Mouse (Mus musculus) embryonic facial prominence, embryonic 15.5 days (tissue): ENCODE data around the gene AK157302. TPM values are rescaled to one million over a fixed set of nuclear protein-coding genes. Genes with fewer than 3 reads are reported as not detected.
"Not testable (repeated sequence)": the region's sequence is repeated elsewhere in the genome, so short reads cannot be mapped to it uniquely, and the experiment has no call there.

ENCODE experiments used
- ATAC-seq: fragments of 200-750 bp; cut with Nextera tagmentation; 2 replicates; pipeline ENCODE4 v1.8.0; 2017; ENCODE audit warnings: low read depth, moderate TSS enrichment; ENCODE audit not compliant: insufficient number of reproducible peaks, low FRiP score, low TSS enrichment
- H3K27ac ChIP-seq: fragments of 300-500 bp; sonication (generic); replicated peaks from 2 replicates; pipeline ENCODE4 v1.5.1; 2015; ENCODE audit warnings: mild to moderate bottlenecking, inconsistent platforms
- H3K27me3 ChIP-seq: fragments of 300-500 bp; sonication (generic); 2 replicates; pipeline ENCODE4 v1.6.1; 2015; ENCODE audit warnings: inconsistent platforms
- H3K36me3 ChIP-seq: fragments of 300-500 bp; sonication (generic); 2 replicates; pipeline ENCODE4 v1.6.1; 2015; ENCODE audit warnings: mild to moderate bottlenecking, inconsistent platforms
- H3K4me1 ChIP-seq: fragments of 300-500 bp; sonication (generic); 2 replicates; pipeline ENCODE4 v1.6.1; 2015; ENCODE audit warnings: inconsistent platforms
- H3K4me2 ChIP-seq: fragments of 300-500 bp; sonication (generic); replicated peaks from 2 replicates; pipeline ENCODE4 v1.6.1; 2015; ENCODE audit warnings: mild to moderate bottlenecking, inconsistent platforms
- H3K4me3 ChIP-seq: fragments of 300-500 bp; sonication (generic); replicated peaks from 2 replicates; pipeline ENCODE4 v1.5.1; 2015; ENCODE audit warnings: mild to moderate bottlenecking, inconsistent platforms
- H3K9ac ChIP-seq: fragments of 300-500 bp; sonication (generic); 2 replicates; pipeline ENCODE4 v1.6.1; 2015; ENCODE audit warnings: inconsistent platforms
- H3K9me3 ChIP-seq: fragments of 300-500 bp; sonication (generic); replicated peaks from 2 replicates; pipeline ENCODE4 v1.6.1; 2016; ENCODE audit warnings: inconsistent platforms
- WGBS: fragments of 180-500 bp; shearing (Covaris S2); methylation state at CpG from one replicate; pipeline ENCODE4 v1.1.7; 2015; 5-methylcytosine and 5-hydroxymethylcytosine counted together
- polyA plus RNA-seq: library from polyadenylated mRNA; unstranded; fragments of >200 nt; fragmentation: Nextera tagmentation; extraction: Ambion mirVana; gene quantifications from 2 replicates; pipeline ENCODE4 v1.2.1, GENCODE M21; 2015

The AK157302 gene
- polyA plus RNA-seq = 0.37 and 1.6 TPM in 2 replicates

- no peaks in the 10 kb centered on the region for H3K4me1 ChIP-seq
- H3K27me3 ChIP-seq = no peaks in the 10 kb centered on the region
- H3K36me3 ChIP-seq = no peaks in the 10 kb centered on the region
- no peak within 1 kb of the TSS for H3K4me2 ChIP-seq
- 90% methylated on average over 21 of the region's 21 CpGs for WGBS
- H3K27ac ChIP-seq = no peak within 1 kb of the TSS
- no peak within 1 kb of the TSS for H3K4me3 ChIP-seq
- no peaks in the 10 kb centered on the region for H3K9me3 ChIP-seq
- ATAC-seq = no peak
- no peak within 1 kb of the TSS for H3K9ac ChIP-seq
Observed at GRCm38 (mm10) chr13:21495080-21495479, at the start of gene AK157302. TSS of gene AK157302 (plus strand) at chr13:21495223.

- H3K4me3 ChIP-seq = no peak overlapping the region
- H3K9ac ChIP-seq = no peak overlapping the region
- peaks cover 56% of the 10 kb centered on the region for H3K36me3 ChIP-seq
- no peak for ATAC-seq
- no peak overlapping the region for H3K27ac ChIP-seq
- no peaks in the 10 kb centered on the region for H3K9me3 ChIP-seq
- WGBS = 87% methylated on average over 9 of the region's 9 CpGs
- no peak overlapping the region for H3K4me2 ChIP-seq
- 0 out of 2 replicates have a peak, but pooled peaks cover under 1% of the 10 kb centered on the region for H3K4me1 ChIP-seq
- H3K27me3 ChIP-seq = no peaks in the 10 kb centered on the region
Observed at GRCm38 (mm10) chr13:21446796-21447195, 48.2 kb upstream of the AK157302 start.

- H3K36me3 ChIP-seq = peaks cover 55% of the 10 kb centered on the region
- no peak overlapping the region for H3K27ac ChIP-seq
- H3K4me3 ChIP-seq = no peak overlapping the region
- H3K4me2 ChIP-seq = no peak overlapping the region
- no peak for ATAC-seq
- WGBS = 74% methylated on average over 16 of the region's 16 CpGs
- H3K4me1 ChIP-seq = peaks cover 12% of the 10 kb centered on the region; the same call in 1 of the 2 replicates
- no peaks in the 10 kb centered on the region for H3K27me3 ChIP-seq
- no peaks in the 10 kb centered on the region for H3K9me3 ChIP-seq
- H3K9ac ChIP-seq = no peak overlapping the region
Observed at GRCm38 (mm10) chr13:21447856-21448614, 47.0 kb upstream of the AK157302 start.

GRCm38 (mm10) chr13:21453042-21453441 is 42.0 kb upstream of the AK157302 start:
- H3K4me1 ChIP-seq = peaks cover 12% of the 10 kb centered on the region; the same call in 1 of the 2 replicates
- H3K36me3 ChIP-seq = peaks cover 14% of the 10 kb centered on the region
- peak overlapping the region; percentile 55 for H3K9ac ChIP-seq
- WGBS = 2% methylated on average over 13 of the region's 13 CpGs
- peak overlapping the region; percentile 68 for H3K4me3 ChIP-seq
- peak overlapping the region; percentile 58 for H3K4me2 ChIP-seq
- no peak for ATAC-seq
- H3K9me3 ChIP-seq = no peaks in the 10 kb centered on the region
- H3K27ac ChIP-seq = peak overlapping the region; percentile 83
- H3K27me3 ChIP-seq = 0 out of 2 replicates have a peak, but pooled peaks cover 3% of the 10 kb centered on the region

DNA sequence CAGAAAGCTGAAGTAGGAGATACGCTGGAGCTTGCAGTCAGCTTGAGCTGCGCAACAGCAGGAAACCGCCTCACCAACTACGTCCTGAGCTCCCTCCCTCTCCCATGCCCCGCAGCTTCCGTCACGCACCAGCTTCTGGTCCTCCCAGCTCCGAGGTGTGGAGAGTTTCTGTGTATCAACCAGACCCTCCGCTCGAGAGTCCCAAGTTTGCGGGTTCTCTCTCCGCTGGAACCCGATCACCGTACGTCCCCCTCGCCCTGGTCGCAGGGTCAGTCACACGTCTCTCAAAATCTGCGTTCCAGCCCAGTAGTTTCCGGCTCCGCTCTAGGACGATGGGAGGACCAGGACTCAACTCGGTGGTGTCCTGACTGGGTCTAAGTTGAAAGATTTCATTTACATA is 41.6 kb upstream of the AK157302 start, which contains the start of gene Zscan26:
Gene Zscan26 (minus strand): TSS at position 282 of the 400 bp plus-strand sequence.
- Histone ChIP-seq H3K27ac (peak within 1 kb of the TSS; percentile 83), H3K4me2 (peak within 1 kb of the TSS; percentile 58), H3K9me3 (no peaks in the 10 kb centered on the region), H3K4me3 (peak within 1 kb of the TSS; percentile 68), H3K27me3 (0 out of 2 replicates have a peak, but pooled peaks cover 3% of the 10 kb centered on the region), H3K4me1 (peaks cover 12% of the 10 kb centered on the region; the same call in 1 of the 2 replicates), H3K9ac (peak within 1 kb of the TSS; percentile 55), H3K36me3 (peaks cover 10% of the 10 kb centered on the region; the same call in 1 of the 2 replicates)
- ATAC-seq = peak; percentile 88
- under 1% methylated on average over 23 of the region's 23 CpGs for WGBS

GRCm38 (mm10) chr13:21454133-21454532 is 40.9 kb upstream of the AK157302 start:
- H3K27me3 ChIP-seq = 0 out of 2 replicates have a peak, but pooled peaks cover 3% of the 10 kb centered on the region
- peaks cover 8% of the 10 kb centered on the region; the same call in 1 of the 2 replicates for H3K36me3 ChIP-seq
- no peak overlapping the region for H3K9ac ChIP-seq
- H3K9me3 ChIP-seq = no peaks in the 10 kb centered on the region
- no peak for ATAC-seq
- peak overlapping the region; percentile 58; the same call in 1 of the 2 replicates for H3K4me2 ChIP-seq
- H3K27ac ChIP-seq = no peak overlapping the region
- H3K4me1 ChIP-seq = peaks cover 12% of the 10 kb centered on the region; the same call in 1 of the 2 replicates
- no peak overlapping the region for H3K4me3 ChIP-seq
- WGBS = 91% methylated on average over 3 of the region's 3 CpGs

GRCm38 (mm10) chr13:21456347-21456746 is 38.7 kb upstream of the AK157302 start:
- no peak overlapping the region for H3K4me2 ChIP-seq
- H3K27ac ChIP-seq = no peak overlapping the region
- H3K27me3 ChIP-seq = 0 out of 2 replicates have a peak, but pooled peaks cover 3% of the 10 kb centered on the region
- peaks cover 12% of the 10 kb centered on the region; the same call in 1 of the 2 replicates for H3K4me1 ChIP-seq
- WGBS = 5% methylated on average over 4 of the region's 4 CpGs
- H3K9me3 ChIP-seq = no peaks in the 10 kb centered on the region
- no peak overlapping the region for H3K9ac ChIP-seq
- H3K36me3 ChIP-seq = 0 out of 2 replicates have a peak, but pooled peaks cover 2% of the 10 kb centered on the region
- ATAC-seq = no peak
- H3K4me3 ChIP-seq = no peak overlapping the region

DNA sequence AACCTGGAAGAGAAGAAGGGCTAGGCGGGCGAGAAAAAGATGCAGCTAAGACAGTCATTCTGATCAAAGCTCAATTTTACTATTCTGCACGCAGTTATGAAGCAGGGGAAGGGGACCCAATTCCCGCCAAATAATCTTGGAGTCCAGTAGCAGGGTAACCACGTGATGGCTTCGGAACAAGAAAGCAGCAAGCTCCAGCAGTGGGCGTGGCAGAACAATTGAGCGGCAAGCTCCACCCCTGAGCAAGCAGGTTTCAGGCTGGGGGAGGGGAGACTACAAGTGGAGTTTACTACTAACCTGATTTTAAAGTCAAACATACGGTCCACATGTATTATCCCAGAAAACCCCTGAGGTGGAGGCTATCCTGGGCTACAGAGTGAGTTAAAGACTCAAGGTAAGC is 32.5 kb upstream of the AK157302 start:
- not testable (repeated sequence) for H3K9me3 ChIP-seq, H3K4me1 ChIP-seq, H3K4me2 ChIP-seq, H3K36me3 ChIP-seq, H3K27me3 ChIP-seq, H3K27ac ChIP-seq, H3K4me3 ChIP-seq, ATAC-seq, H3K9ac ChIP-seq
- 43% methylated on average over 9 of the region's 9 CpGs for WGBS

DNA sequence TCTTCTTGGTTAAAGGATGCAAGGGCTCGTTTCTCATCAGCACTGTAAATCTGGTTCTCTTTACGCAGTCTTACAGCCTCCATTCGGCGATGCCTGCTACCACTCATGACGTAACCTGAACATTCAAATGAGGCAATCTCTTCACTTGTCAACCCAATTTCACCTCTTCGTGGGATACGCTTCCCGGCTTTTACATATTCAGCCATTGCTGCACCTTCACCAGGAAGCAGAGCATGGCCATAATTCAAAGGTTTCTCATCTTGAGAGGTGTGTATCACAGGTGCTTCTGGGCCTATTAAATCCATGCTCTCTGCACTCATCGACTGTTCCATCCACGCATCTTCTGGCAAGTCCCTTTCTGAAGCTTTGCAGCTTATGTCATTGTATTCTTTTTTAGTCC is 27.7 kb upstream of the AK157302 start:
- no peak overlapping the region for H3K4me3 ChIP-seq
- ATAC-seq = no peak
- no peaks in the 10 kb centered on the region for H3K9me3 ChIP-seq
- H3K36me3 ChIP-seq = no peaks in the 10 kb centered on the region
- H3K9ac ChIP-seq = no peak overlapping the region
- no peak overlapping the region for H3K4me2 ChIP-seq
- no peak overlapping the region for H3K27ac ChIP-seq
- WGBS = 85% methylated on average over 10 of the region's 10 CpGs
- no peaks in the 10 kb centered on the region; the same call in 1 of the 2 replicates for H3K27me3 ChIP-seq
- 0 out of 2 replicates have a peak, but pooled peaks cover 4% of the 10 kb centered on the region for H3K4me1 ChIP-seq

DNA sequence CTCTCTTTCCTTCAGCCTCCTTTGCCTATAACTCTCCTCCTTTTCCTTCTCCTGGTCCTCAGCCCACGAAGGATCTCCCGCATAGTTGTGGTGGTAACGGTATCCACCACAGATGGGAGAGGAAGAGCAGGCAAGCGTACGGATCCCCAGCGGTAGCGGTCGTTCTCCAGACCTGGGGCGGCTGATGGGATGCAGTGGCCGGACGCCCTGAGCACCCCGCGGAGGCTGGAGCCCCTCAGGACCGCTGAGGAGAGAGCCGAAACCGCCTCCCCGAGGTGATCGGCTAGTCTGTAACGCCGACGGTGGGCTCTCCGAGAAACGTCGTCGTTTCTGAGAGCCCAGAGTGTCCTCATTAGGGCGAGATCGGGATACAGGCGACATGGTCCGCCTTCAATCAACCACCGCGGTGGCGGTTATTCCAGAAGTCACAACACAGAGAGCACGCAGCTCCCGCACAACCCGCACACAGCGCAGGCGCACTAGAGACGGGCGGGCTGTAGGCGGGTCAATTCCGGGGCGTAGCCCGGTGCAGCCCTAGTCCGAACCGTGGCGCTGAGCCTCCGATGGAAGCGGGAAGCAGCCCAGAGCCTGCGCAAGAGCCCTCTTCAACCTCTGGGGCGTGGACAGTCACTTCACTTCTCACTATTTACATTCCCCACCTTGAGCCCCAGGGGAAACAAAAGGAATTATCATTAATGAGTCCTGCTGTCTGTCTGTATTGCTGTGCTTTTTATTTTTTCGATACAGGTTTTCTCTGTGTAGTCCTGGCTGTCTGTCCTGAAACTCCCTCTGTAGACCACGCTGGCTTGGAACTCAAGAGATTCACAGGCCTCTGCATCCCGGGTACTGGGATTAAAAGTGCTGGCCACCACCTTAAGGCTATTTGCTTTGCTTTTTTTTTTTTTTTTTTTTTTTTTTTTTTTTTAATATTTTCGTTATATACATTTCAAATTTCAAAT is 26.7 kb upstream of the AK157302 start, which contains the start of gene Nkapl:
Gene Nkapl (minus strand): TSS at position 449 of the 959 bp plus-strand sequence.
- no peaks in the 10 kb centered on the region for H3K9me3 ChIP-seq

More for the DNA sequence above, 26.7 kb upstream of the AK157302 start, which contains the start of gene Nkapl:
- H3K36me3 ChIP-seq = no peaks in the 10 kb centered on the region
- peak; percentile 95 for ATAC-seq
- peak within 1 kb of the TSS; percentile 45 for H3K9ac ChIP-seq
- under 1% methylated on average over 54 of the region's 54 CpGs for WGBS
- H3K4me2 ChIP-seq = peak within 1 kb of the TSS; percentile 88
- 0 out of 2 replicates have a peak, but pooled peaks cover 4% of the 10 kb centered on the region for H3K4me1 ChIP-seq
- peak within 1 kb of the TSS; percentile 63 for H3K4me3 ChIP-seq
- no peaks in the 10 kb centered on the region; the same call in 1 of the 2 replicates for H3K27me3 ChIP-seq
- no peak within 1 kb of the TSS for H3K27ac ChIP-seq
